Mouse (Mus musculus) small intestine, adult 2 months (tissue): ENCODE data around the gene Hbb-bh1. TPM values are rescaled to one million over a fixed set of nuclear protein-coding genes. Genes with fewer than 3 reads are reported as not detected.
"Not testable (repeated sequence)": the region's sequence is repeated elsewhere in the genome, so short reads cannot be mapped to it uniquely, and the experiment has no call there.

ENCODE experiments used
- H3K27ac ChIP-seq: fragments of 200-500 bp; 2 replicates; pipeline ENCODE4 v1.5.1; 2012; ENCODE audit warnings: low read depth, low read length, control low read depth, inconsistent platforms; ENCODE audit not compliant: insufficient read depth
- H3K27me3 ChIP-seq: fragments of 200-500 bp; 2 replicates; pipeline ENCODE4 v1.6.1; 2012; ENCODE audit warnings: mild to moderate bottlenecking, moderate library complexity, low read length, inconsistent platforms; ENCODE audit not compliant: control insufficient read depth, insufficient read depth
- H3K36me3 ChIP-seq: fragments of 200-500 bp; 2 replicates; pipeline ENCODE4 v1.6.1; 2012; ENCODE audit warnings: mild to moderate bottlenecking, low read length, control low read depth, inconsistent platforms; ENCODE audit not compliant: control insufficient read depth, insufficient read depth
- H3K4me1 ChIP-seq: fragments of 200-500 bp; 2 replicates; pipeline ENCODE4 v1.6.1; 2012; ENCODE audit warnings: low read length, inconsistent platforms, mixed read lengths; ENCODE audit not compliant: control insufficient read depth, insufficient read depth, insufficient read length
- H3K4me3 ChIP-seq: fragments of 200-500 bp; 2 replicates; pipeline ENCODE4 v1.5.1; 2012; ENCODE audit warnings: low read depth, mild to moderate bottlenecking, control low read depth, inconsistent platforms, low read length, moderate library complexity
- CTCF ChIP-seq: fragments of 200-500 bp; IDR thresholded peaks from 2 replicates; pipeline ENCODE4 v1.5.1; 2012; ENCODE audit warnings: low read depth, mild to moderate bottlenecking, control low read depth, inconsistent platforms, low read length, moderate library complexity, mixed read lengths; ENCODE audit not compliant: insufficient replicate concordance, insufficient read length; ENCODE audit errors: extremely low read depth
- POLR2A ChIP-seq: fragments of 200-500 bp; IDR thresholded peaks from 2 replicates; pipeline ENCODE4 v1.6.1; 2012; ENCODE audit warnings: low read depth, mild to moderate bottlenecking, control low read depth, inconsistent platforms, low read length, moderate library complexity
- WGBS: fragments of 180-500 bp; shearing (Covaris S2); methylation state at CpG from one replicate; pipeline ENCODE4 v1.1.7; 2018; 5-methylcytosine and 5-hydroxymethylcytosine counted together
- polyA plus RNA-seq: library from polyadenylated mRNA; depleted of rRNA; stranded (reverse); fragments of >200 nt; gene quantifications from 2 replicates; pipeline ENCODE4 v1.2.3, GENCODE M21; 2012; rRNA removed

The Hbb-bh1 gene
- polyA plus RNA-seq, 1 experiment: not detected

DNA sequence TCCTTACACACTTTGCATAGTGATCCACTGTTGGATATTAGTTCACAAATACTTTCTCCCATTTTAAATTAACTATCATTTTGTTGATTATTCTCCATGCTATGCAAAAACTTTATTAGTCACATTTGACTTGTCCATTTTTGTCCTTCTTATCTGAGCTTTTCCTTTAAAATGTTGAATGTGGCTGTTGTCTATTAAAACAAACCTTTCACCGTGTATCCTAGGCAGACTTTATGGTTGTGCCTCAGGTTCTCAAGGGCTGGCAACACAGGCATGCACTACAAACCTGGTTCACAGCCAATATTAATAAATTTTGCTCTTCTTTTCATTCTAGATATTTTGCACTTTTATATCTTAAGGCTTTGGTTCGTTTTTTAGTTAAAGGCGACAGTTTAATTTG lies 32.2 kb downstream of the Hbb-bh1 start:
- H3K4me1 ChIP-seq: no peaks in the 10 kb centered on the region

DNA sequence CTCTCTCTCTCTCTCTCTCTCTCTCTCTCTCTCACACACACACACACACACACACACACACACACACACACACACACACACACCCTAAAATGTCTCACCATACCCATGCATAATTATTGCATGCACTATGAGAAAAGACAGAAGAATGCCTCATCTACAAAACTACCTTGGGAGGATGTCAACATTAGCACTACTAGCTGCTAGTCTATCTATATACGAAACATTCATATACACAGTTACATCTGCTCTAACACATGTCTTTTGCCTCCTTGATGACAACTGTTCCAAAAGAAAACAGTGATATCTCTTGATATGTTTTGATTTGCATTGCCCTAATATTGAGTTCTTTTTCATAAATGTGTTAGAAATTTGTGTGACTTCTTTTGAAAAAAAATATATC lies 32.7 kb downstream of the Hbb-bh1 start:
- Histone ChIP-seq H3K36me3 (no peaks in the 10 kb centered on the region), H3K4me1 (no peaks in the 10 kb centered on the region), H3K27ac (no peak overlapping the region), H3K27me3 (no peaks in the 10 kb centered on the region), H3K4me3 (no peak overlapping the region)
- 89% methylated on average over 1 of the region's 1 CpGs for WGBS
- TF ChIP-seq CTCF (no peak), POLR2A (no peak)

More for the DNA sequence above, 32.2 kb downstream of the Hbb-bh1 start:
- 66% methylated on average over 3 of the region's 3 CpGs for WGBS
- no peaks in the 10 kb centered on the region for H3K27me3 ChIP-seq
- no peak for TF ChIP-seq CTCF
- no peak for TF ChIP-seq POLR2A
- no peak overlapping the region for H3K27ac ChIP-seq
- H3K36me3 ChIP-seq: no peaks in the 10 kb centered on the region
- no peak overlapping the region for H3K4me3 ChIP-seq

DNA sequence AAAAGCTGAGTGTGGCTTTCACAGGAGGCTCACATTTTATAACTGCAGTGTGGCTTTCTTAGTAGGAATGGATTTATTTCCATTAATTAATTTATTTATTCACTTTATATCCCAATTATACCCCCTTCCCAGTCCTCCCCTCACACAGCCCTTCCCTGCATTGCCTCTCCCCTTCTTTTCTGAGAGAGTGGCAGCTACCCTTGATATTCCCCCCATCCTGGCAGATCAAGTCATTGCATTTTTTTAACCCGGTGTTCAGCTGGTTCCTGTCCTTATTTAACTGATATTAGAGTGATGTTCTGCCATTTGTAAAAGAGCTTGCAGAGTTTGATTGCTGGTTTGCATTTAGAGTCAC lies 33.2 kb downstream of the Hbb-bh1 start:
- Histone ChIP-seq H3K27ac (no peak overlapping the region), H3K4me3 (no peak overlapping the region), H3K36me3 (no peaks in the 10 kb centered on the region), H3K4me1 (no peaks in the 10 kb centered on the region), H3K27me3 (no peaks in the 10 kb centered on the region)
- WGBS: 62% methylated on average over 1 of the region's 1 CpGs
- TF ChIP-seq POLR2A: no peak
- no peak for TF ChIP-seq CTCF

DNA sequence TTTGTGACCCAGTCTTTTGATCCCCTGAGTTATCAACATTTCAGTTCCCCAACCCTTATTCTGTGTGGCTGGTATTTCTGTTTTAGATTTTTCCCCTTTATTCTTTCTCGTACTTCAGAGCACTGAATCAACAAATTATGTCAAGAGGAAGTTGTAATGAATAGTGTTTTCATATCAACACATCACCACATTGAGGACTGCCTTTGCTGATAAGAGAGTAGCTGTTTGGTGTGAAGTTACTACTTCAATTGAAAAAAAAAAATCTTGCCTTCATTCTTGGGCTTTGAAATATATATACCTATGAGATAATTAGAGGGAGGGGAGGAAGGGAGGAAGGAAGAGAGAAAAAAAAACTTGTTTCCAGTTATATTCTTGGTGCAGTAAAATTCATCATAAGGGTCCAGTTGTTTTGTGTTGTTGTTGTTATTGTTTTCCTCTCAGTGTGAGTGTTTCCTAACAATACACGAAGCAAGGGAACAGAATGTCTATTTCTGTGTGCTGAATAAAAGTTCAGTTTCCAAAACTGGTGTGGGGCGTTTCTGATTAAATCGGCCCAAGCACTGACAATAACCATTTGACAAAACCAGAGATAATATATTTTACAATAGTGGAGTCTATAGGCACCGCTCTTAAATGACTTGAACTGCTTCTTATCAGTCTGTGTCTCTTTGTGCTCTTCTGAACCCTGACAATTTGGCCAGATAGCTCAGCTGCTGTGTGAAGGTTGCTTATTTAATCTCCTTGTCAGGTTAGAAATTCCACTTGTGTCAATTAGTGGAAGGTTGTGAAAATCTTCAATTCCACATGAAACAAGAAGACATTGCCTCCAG lies 33.8 kb downstream of the Hbb-bh1 start:
- Histone ChIP-seq H3K4me1 (no peaks in the 10 kb centered on the region), H3K4me3 (no peak overlapping the region), H3K27me3 (no peaks in the 10 kb centered on the region), H3K27ac (no peak overlapping the region), H3K36me3 (no peaks in the 10 kb centered on the region)
- WGBS: 27% methylated on average over 5 of the region's 5 CpGs
- TF ChIP-seq CTCF: no peak
- no peak for TF ChIP-seq POLR2A

DNA sequence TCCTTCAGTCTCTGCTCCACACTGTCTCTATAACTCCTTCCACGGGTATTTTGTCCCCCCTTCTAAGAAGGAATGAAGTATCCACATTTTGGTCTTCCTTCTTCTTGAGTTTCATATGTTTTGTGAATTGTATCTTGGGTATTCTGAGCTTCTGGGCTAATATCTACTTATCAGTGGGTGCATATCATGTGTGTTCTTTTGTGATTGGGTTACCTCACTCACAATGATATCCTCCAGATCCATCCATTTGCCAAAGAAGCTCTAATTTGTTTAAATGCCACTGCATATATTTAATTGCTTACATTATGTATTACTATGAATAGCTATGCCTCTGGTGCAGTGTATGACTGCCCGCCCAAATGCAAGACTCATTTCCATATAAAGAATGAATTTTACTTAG lies 34.8 kb downstream of the Hbb-bh1 start:
- not testable (repeated sequence) for H3K36me3 ChIP-seq, H3K4me1 ChIP-seq, H3K27me3 ChIP-seq, H3K4me3 ChIP-seq, H3K27ac ChIP-seq
- WGBS: 67% methylated on average over 2 of the region's 2 CpGs

DNA sequence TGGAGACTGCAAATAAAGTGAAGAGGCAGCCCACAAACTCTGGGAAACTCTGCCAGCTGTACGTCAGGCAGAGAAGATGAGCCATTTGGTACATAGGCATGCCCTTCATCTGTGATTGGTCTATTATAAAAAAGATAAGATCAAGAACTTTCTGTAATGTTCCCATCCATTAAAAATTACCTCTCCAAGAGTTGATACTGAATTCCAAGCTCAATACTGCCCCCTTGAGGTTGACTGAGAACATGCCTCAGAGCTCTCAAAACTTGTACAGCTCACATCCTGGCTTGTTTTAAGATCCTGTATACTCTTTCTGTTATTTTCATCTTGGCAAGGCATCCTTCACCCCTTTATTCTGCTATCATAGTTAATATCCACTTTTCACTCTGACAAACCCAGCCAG lies 36.1 kb downstream of the Hbb-bh1 start:
- no peaks in the 10 kb centered on the region for H3K4me1 ChIP-seq
- H3K27me3 ChIP-seq: no peaks in the 10 kb centered on the region
- no peak overlapping the region for H3K27ac ChIP-seq
- H3K4me3 ChIP-seq: no peak overlapping the region
- H3K36me3 ChIP-seq: no peaks in the 10 kb centered on the region
- 34% methylated on average over 1 of the region's 1 CpGs for WGBS
- TF ChIP-seq POLR2A (no peak), CTCF (no peak)

DNA sequence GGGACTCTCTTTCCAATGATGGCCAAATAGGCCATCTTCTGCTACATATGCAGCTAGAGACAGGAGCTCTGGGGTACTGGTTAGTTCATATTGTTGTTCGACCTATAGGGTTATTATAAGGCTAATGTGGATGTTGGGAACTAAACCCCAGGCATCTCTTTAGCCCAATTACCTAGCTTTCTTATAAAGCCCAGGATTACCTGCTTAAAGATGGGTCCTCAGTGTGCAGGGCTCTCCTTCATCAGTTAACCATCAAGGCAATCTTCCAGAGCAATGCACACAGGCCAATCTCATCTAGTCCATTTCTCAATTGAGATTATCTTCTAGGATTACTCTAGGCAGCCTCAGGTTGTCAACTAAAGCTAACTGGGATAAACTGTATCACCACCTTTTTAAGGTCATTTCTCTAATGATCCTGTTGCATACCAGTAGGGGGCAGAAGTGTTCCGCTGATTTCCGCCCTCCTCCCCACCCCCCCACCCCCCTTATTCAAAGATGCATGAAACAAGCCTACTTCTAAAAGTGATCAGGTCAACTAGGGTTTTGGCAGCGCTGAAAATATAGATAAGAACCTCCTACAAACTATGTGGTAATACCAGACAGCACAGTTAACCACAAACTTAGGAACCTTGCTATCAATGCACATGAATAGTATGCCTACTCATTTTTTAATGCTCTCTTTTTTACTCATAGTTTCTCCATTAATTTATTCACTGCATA lies 50.1 kb downstream of the Hbb-bh1 start:
- H3K4me3 ChIP-seq: no peak overlapping the region
- WGBS: 24% methylated on average over 4 of the region's 4 CpGs
- TF ChIP-seq POLR2A (no peak), CTCF (no peak)
- no peaks in the 10 kb centered on the region for H3K4me1 ChIP-seq
- H3K27ac ChIP-seq: no peak overlapping the region
- no peaks in the 10 kb centered on the region for H3K36me3 ChIP-seq
- H3K27me3 ChIP-seq: no peaks in the 10 kb centered on the region

DNA sequence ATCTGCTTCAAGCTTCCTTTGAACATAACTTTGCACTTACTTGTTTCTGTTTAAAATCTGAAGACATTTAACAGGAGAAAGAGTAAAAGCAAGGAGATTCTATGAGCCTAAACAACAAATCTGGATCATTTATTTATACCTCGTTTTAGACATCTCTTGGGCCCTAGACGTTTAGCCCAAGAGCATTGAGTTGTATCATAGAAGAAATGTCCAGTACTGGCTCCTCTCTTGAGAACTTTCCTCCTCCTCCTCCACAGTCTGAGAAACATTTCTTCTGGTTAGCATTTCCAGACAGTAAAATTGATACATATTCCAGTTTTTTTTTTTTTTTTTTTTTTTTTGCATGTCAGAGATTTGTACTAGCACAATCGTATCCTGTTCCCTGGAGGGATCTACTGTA lies 51.2 kb downstream of the Hbb-bh1 start, which contains the start of gene Olfr67:
TSS of gene Olfr67 (minus strand) at position 101 of the 400 bp plus-strand sequence.
- Histone ChIP-seq H3K27me3 (no peaks in the 10 kb centered on the region), H3K4me3 (no peak within 1 kb of the TSS), H3K4me1 (no peaks in the 10 kb centered on the region), H3K27ac (no peak within 1 kb of the TSS), H3K36me3 (no peaks in the 10 kb centered on the region)
- WGBS: 73% methylated on average over 3 of the region's 3 CpGs
- no peak for TF ChIP-seq CTCF
- no peak for TF ChIP-seq POLR2A

Other genes with a start within 250 kb of the Hbb-bh1 start
- gene Olfr619, start 242.6 kb downstream of the Hbb-bh1 start, polyA plus RNA-seq: not detected in 2 replicates
- gene Olfr620, start 230.6 kb downstream of the Hbb-bh1 start, polyA plus RNA-seq: not detected in 2 replicates
- not detected in 2 replicates for gene Olfr622, start 200.5 kb downstream of the Hbb-bh1 start, polyA plus RNA-seq
- not detected in 2 replicates for gene Olfr623, start 179.5 kb downstream of the Hbb-bh1 start, polyA plus RNA-seq
- not detected in 2 replicates for gene Olfr624, start 172.0 kb downstream of the Hbb-bh1 start, polyA plus RNA-seq
- not detected in 2 replicates for gene Olfr625-ps1, start 160.4 kb downstream of the Hbb-bh1 start, polyA plus RNA-seq
- not detected in 2 replicates for gene Olfr243, start 128.5 kb downstream of the Hbb-bh1 start, polyA plus RNA-seq
- not detected in 2 replicates for gene Olfr628, start 112.8 kb downstream of the Hbb-bh1 start, polyA plus RNA-seq
- not detected in 2 replicates for gene Olfr629, start 98.2 kb downstream of the Hbb-bh1 start, polyA plus RNA-seq
- gene Olfr630, start 85.8 kb downstream of the Hbb-bh1 start, polyA plus RNA-seq: not detected in 2 replicates
- gene Olfr69, start 71.6 kb downstream of the Hbb-bh1 start, polyA plus RNA-seq: not detected in 2 replicates
- not detected in 2 replicates for gene Olfr68, start 63.5 kb downstream of the Hbb-bh1 start, polyA plus RNA-seq
- gene Olfr67, start 51.3 kb downstream of the Hbb-bh1 start, polyA plus RNA-seq: not detected in 2 replicates
- 7.2 and 8.9 TPM in 2 replicates for gene Hbb-bt, start 29.2 kb downstream of the Hbb-bh1 start, polyA plus RNA-seq
- 59.9 and 74.9 TPM in 2 replicates for gene Hbb-bs, start 15.1 kb downstream of the Hbb-bh1 start, polyA plus RNA-seq
- gene Hbb-bh2, start 2.6 kb downstream of the Hbb-bh1 start, polyA plus RNA-seq: not detected in 2 replicates
- not detected in 2 replicates for gene Hbb-y, start 10.1 kb upstream of the Hbb-bh1 start, polyA plus RNA-seq
- not detected in 2 replicates for gene Olfr66, start 43.1 kb upstream of the Hbb-bh1 start, polyA plus RNA-seq
- gene Olfr64, start 51.3 kb upstream of the Hbb-bh1 start, polyA plus RNA-seq: not detected in 2 replicates
- gene Olfr65, start 60.3 kb upstream of the Hbb-bh1 start, polyA plus RNA-seq: not detected in 2 replicates
- not detected in 2 replicates for gene Olfr631, start 85.7 kb upstream of the Hbb-bh1 start, polyA plus RNA-seq
- gene Olfr632, start 91.2 kb upstream of the Hbb-bh1 start, polyA plus RNA-seq: not detected in 2 replicates
- not detected in 2 replicates for gene Olfr633, start 101.3 kb upstream of the Hbb-bh1 start, polyA plus RNA-seq
- gene Olfr635, start 128.0 kb upstream of the Hbb-bh1 start, polyA plus RNA-seq: not detected in 2 replicates
- not detected in 2 replicates for gene Olfr638, start 155.6 kb upstream of the Hbb-bh1 start, polyA plus RNA-seq
- not detected in 2 replicates for gene Olfr639, start 174.1 kb upstream of the Hbb-bh1 start, polyA plus RNA-seq
- not detected in 2 replicates for gene Olfr640, start 182.4 kb upstream of the Hbb-bh1 start, polyA plus RNA-seq
- not detected in 2 replicates for gene Olfr641, start 192.3 kb upstream of the Hbb-bh1 start, polyA plus RNA-seq
- not detected in 2 replicates for gene Olfr642, start 209.5 kb upstream of the Hbb-bh1 start, polyA plus RNA-seq
- gene 4930516K23Rik, start 218.3 kb upstream of the Hbb-bh1 start, polyA plus RNA-seq: not detected in 2 replicates
- gene Olfr644, start 228.7 kb upstream of the Hbb-bh1 start, polyA plus RNA-seq: not detected in 2 replicates
- not detected in 2 replicates for gene Olfr645, start 242.3 kb upstream of the Hbb-bh1 start, polyA plus RNA-seq